Comparison of ENCODE assay signal across 8 mouse cellular contexts in the genomic region with DNA sequence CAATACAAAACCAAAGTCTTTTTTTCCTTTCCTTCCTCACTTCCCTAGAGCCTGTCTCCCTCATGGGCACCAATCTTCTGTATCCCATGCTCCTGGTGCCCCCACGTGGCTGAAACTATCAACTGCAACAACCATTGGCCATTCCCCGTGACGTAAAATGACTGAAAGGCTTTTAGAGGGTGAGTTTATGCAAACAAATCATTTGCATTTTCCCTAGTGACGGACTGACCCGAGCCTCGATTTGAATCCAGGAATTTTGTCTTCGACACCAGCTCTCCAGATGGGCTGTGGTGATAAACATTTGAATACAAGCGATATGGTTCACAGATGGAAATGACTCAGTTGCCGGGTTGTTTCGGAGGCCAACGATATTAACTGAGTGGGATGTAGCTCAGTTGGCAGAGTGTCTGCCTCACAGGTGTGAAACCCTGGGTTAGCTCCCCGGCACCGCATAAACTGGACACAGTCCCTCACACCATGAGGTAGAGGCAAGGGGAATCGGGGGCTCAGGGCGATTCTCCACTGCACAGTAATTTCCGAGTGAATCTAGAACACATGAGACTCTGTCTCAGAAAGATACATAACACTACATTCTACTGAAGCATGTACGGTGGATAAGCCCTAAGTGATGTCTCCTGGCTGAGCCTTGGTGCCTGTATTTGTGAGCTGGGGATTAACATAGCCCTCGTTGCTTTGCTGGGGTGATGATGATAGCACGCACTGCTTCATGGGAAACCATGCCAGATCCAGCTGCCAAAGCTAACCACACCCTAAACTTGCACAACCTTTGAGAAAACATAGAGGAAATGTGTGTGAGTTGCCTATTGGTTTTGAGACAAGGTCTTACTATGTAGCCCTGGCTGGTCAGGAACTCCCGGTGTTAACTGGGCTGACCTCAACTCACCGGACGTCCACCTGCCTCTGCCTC. TPM values are rescaled to one million over a fixed set of nuclear protein-coding genes. Genes with fewer than 3 reads are reported as not detected.
DNase-seq lines count a peak whose midpoint lies in the region; ATAC-seq and TF ChIP-seq lines count a peak whose summit lies in the region.

No protein-coding gene starts in this region.

- no peaks in the 10 kb centered on the region for H3K4me1 ChIP-seq in embryonic facial prominence, embryonic 12.5 days
- no peaks in the 10 kb centered on the region; the same call in 1 of the 2 replicates for H3K4me1 ChIP-seq in heart, adult 2 months (ENCODE audit: control insufficient read depth, insufficient read depth, low read length)
- H3K4me1 ChIP-seq in kidney, embryonic 14.5 days (ENCODE audit: control insufficient read depth, insufficient read depth, low read length) = no peaks in the 10 kb centered on the region
- H3K4me1 ChIP-seq in limb, embryonic 14.5 days (ENCODE audit: control insufficient read depth, insufficient read depth, low read length) = no peaks in the 10 kb centered on the region

- TF ChIP-seq CTCF in C2C12 (IDR thresholded peaks at IDR 0.05; ENCODE audit: control insufficient read depth, insufficient read depth, insufficient read length) = peak; percentile 10
- peak; percentile 88 for TF ChIP-seq CTCF in heart, adult 2 months (IDR thresholded peaks at IDR 0.05)

- peak; percentile 91 for TF ChIP-seq EP300 in heart, adult 2 months (IDR thresholded peaks at IDR 0.05; ENCODE audit: insufficient read depth, low read depth, low read length)

- H3K27ac ChIP-seq in embryonic facial prominence, embryonic 12.5 days = no peak overlapping the region
- H3K27ac ChIP-seq in heart, adult 2 months = peak overlapping the region; percentile 15; the same call in 1 of the 2 replicates
- no peak overlapping the region for H3K27ac ChIP-seq in kidney, embryonic 14.5 days (ENCODE audit: low read depth, low read length)
- no peak overlapping the region for H3K27ac ChIP-seq in limb, embryonic 14.5 days (replicated peaks; ENCODE audit: low read depth, low read length)

- no peak overlapping the region for H3ac ChIP-seq in C2C12 (ENCODE audit: control insufficient read depth, insufficient read length, low read depth)

- H3K36me3 ChIP-seq in C2C12 (ENCODE audit: control insufficient read depth, insufficient read depth) = no peaks in the 10 kb centered on the region
- H3K36me3 ChIP-seq in embryonic facial prominence, embryonic 12.5 days = no peaks in the 10 kb centered on the region
- no peaks in the 10 kb centered on the region for H3K36me3 ChIP-seq in heart, adult 2 months (ENCODE audit: control insufficient read depth, insufficient read depth, low read length)
- no peaks in the 10 kb centered on the region for H3K36me3 ChIP-seq in kidney, embryonic 14.5 days (ENCODE audit: control insufficient read depth, insufficient read depth, low read length)
- no peaks in the 10 kb centered on the region for H3K36me3 ChIP-seq in limb, embryonic 14.5 days (ENCODE audit: control insufficient read depth, insufficient read depth, low read length)

- H3K79me3 ChIP-seq in C2C12 (ENCODE audit: low read depth) = no peaks in the 10 kb centered on the region

- no peak overlapping the region for H3K9ac ChIP-seq in embryonic facial prominence, embryonic 12.5 days
- H3K9ac ChIP-seq in heart, adult 2 months (ENCODE audit: low read depth, low read length) = no peak overlapping the region
- no peak overlapping the region for H3K9ac ChIP-seq in kidney, embryonic 14.5 days (ENCODE audit: low read depth, low read length)
- H3K9ac ChIP-seq in limb, embryonic 14.5 days (ENCODE audit: low read depth, low read length, severe bottlenecking) = no peak overlapping the region

- no peaks in the 10 kb centered on the region for H3K9me3 ChIP-seq in embryonic facial prominence, embryonic 12.5 days
- H3K9me3 ChIP-seq in kidney, embryonic 14.5 days (ENCODE audit: control insufficient read depth, low read length) = no peaks in the 10 kb centered on the region
- H3K9me3 ChIP-seq in limb, embryonic 14.5 days (ENCODE audit: control insufficient read depth, low read length) = no peaks in the 10 kb centered on the region

- H3K4me3 ChIP-seq in C2C12 (ENCODE audit: insufficient read depth, poor library complexity, severe bottlenecking) = no peak overlapping the region
- H3K4me3 ChIP-seq in embryonic facial prominence, embryonic 12.5 days = no peak overlapping the region
- no peak overlapping the region for H3K4me3 ChIP-seq in heart, adult 2 months
- H3K4me3 ChIP-seq in kidney, embryonic 14.5 days (ENCODE audit: low read length) = no peak overlapping the region
- H3K4me3 ChIP-seq in limb, embryonic 14.5 days (replicated peaks; ENCODE audit: low read length) = no peak overlapping the region

- ATAC-seq in embryonic facial prominence, embryonic 12.5 days (ENCODE audit: insufficient number of reproducible peaks, insufficient read depth, low FRiP score, low TSS enrichment) = no peak
- 0 out of 2 replicates have a peak, but pooled peaks have one; percentile 44 for ATAC-seq in kidney, embryonic 14.5 days (ENCODE audit: low FRiP score, low TSS enrichment)
- ATAC-seq in limb, embryonic 14.5 days (ENCODE audit: low FRiP score, low read depth) = no peak
- peak; percentile 72; the same call in 1 of the 2 replicates for ATAC-seq in monocyte, adult 5-6 weeks (replicated peaks; ENCODE audit: insufficient number of reproducible peaks, low FRiP score, low TSS enrichment, poor library complexity, severe bottlenecking)

- TF ChIP-seq POLR2A in heart, adult 2 months (IDR thresholded peaks at IDR 0.05; ENCODE audit: insufficient read depth, low read depth, low read length) = no peak
- no peak for TF ChIP-seq POLR2A in limb, embryonic 14.5 days (IDR thresholded peaks at IDR 0.05; ENCODE audit: borderline replicate concordance, extremely low read depth, insufficient read depth, insufficient read length)

- no peaks in the 10 kb centered on the region for H3K79me2 ChIP-seq in C2C12 (ENCODE audit: control insufficient read depth, insufficient read depth)
- H3K79me2 ChIP-seq in heart, adult 2 months (replicated peaks; ENCODE audit: control insufficient read depth, insufficient read depth, low read length) = no peaks in the 10 kb centered on the region

- peak; percentile 56 to 71 for DNase-seq in adrenal gland, postnatal 4 days (ENCODE audit: low spot score in 2 of 2)
- DNase-seq in heart, adult 2 months = peak; percentile 82 to 89
- DNase-seq in limb, embryonic 14.5 days (ENCODE audit: low spot score) = peak; percentile 70
- DNase-seq in spleen, postnatal 36 days (ENCODE audit: low spot score in 2 of 2) = peak; percentile 27 to 49

- WGBS in embryonic facial prominence, embryonic 12.5 days = 40% methylated on average over 22 of the region's 22 CpGs
- 34% methylated on average over 22 of the region's 22 CpGs for WGBS in heart, adult 2 months
- WGBS in kidney, embryonic 14.5 days = 42% methylated on average over 22 of the region's 22 CpGs
- WGBS in limb, embryonic 14.5 days = 42% methylated on average over 22 of the region's 22 CpGs

- H3K27me3 ChIP-seq in C2C12 (ENCODE audit: control insufficient read depth, insufficient read depth, insufficient read length) = peaks cover 2% of the 10 kb centered on the region
- 0 out of 2 replicates have a peak, but pooled peaks cover 5% of the 10 kb centered on the region for H3K27me3 ChIP-seq in embryonic facial prominence, embryonic 12.5 days
- H3K27me3 ChIP-seq in heart, adult 2 months (ENCODE audit: control insufficient read depth, insufficient read depth, low read length) = no peaks in the 10 kb centered on the region
- H3K27me3 ChIP-seq in kidney, embryonic 14.5 days (ENCODE audit: control insufficient read depth, insufficient read depth, low read length) = no peaks in the 10 kb centered on the region
- no peaks in the 10 kb centered on the region for H3K27me3 ChIP-seq in limb, embryonic 14.5 days (ENCODE audit: control insufficient read depth, insufficient read depth, low read length)

- intact Hi-C loops in heart, adult 2 months (cut with DNase I) = loop anchor here (1.0 to 5.0 kb wide), 3 partner anchors 48 to 210 kb away; a partner anchor contains a TSS

- H3K4me2 ChIP-seq in embryonic facial prominence, embryonic 12.5 days (replicated peaks) = 0 out of 2 replicates have a peak overlapping the region, but pooled peaks have one; percentile 1
- no peak overlapping the region for H3K4me2 ChIP-seq in kidney, embryonic 14.5 days (replicated peaks; ENCODE audit: low read depth, low read length)
- 0 out of 2 replicates have a peak overlapping the region, but pooled peaks have one; percentile 13 for H3K4me2 ChIP-seq in limb, embryonic 14.5 days (replicated peaks; ENCODE audit: low read depth, low read length, severe bottlenecking)

RNA-seq across cellular contexts. Expression of a gene that starts 7.4 kb away (rescaled TPM):
- 26.5 TPM for polyA plus RNA-seq in C2C12 (2012; fragmentation: generic; extraction: Trizol)
- 10 to 100 TPM; 46.4 to 51.4 TPM for total RNA-seq in adrenal gland, postnatal 4 days (2021)
- 18.2 and 19.9 TPM in 2 replicates for polyA plus RNA-seq in embryonic facial prominence, embryonic 12.5 days (2016; fragmentation: Nextera tagmentation; extraction: Ambion mirVana)
- 10 to 100 TPM; 75.0 to 75.5 TPM for total RNA-seq in heart, adult 2 months (2021)
- 25.3 and 32.9 TPM in 2 replicates for polyA plus RNA-seq in heart, adult 2 months (2012; rRNA removed)
- polyA plus RNA-seq in kidney, embryonic 14.5 days (2014; fragmentation: Nextera tagmentation; extraction: Ambion mirVana) = 16.7 and 16.9 TPM in 2 replicates
- polyA plus RNA-seq in limb, embryonic 14.5 days (2012; rRNA removed) = 13.8 and 14.2 TPM in 2 replicates
- polyA plus RNA-seq in limb, embryonic 14.5 days (2014; fragmentation: Nextera tagmentation; extraction: Ambion mirVana) = 17.1 and 18.4 TPM in 2 replicates
- total RNA-seq in monocyte, adult 5-6 weeks (2017) = 10.8 to 12.0 TPM (median 11.9 TPM) in 3 replicates

RNA-seq across cellular contexts. Expression of a gene that starts 27.1 kb away (rescaled TPM):
- polyA plus RNA-seq in C2C12 (2012; fragmentation: generic; extraction: Trizol) = 0.48 TPM
- 10 to 100 TPM; 32.9 to 36.4 TPM for total RNA-seq in adrenal gland, postnatal 4 days (2021)
- polyA plus RNA-seq in embryonic facial prominence, embryonic 12.5 days (2016; fragmentation: Nextera tagmentation; extraction: Ambion mirVana) = 2.5 and 2.8 TPM in 2 replicates
- 10 to 100 TPM; 12.0 to 12.7 TPM for total RNA-seq in heart, adult 2 months (2021)
- 6.9 and 7.1 TPM in 2 replicates for polyA plus RNA-seq in heart, adult 2 months (2012; rRNA removed)
- polyA plus RNA-seq in kidney, embryonic 14.5 days (2014; fragmentation: Nextera tagmentation; extraction: Ambion mirVana) = 7.4 and 10.1 TPM in 2 replicates
- 7.8 and 9.0 TPM in 2 replicates for polyA plus RNA-seq in limb, embryonic 14.5 days (2012; rRNA removed)
- 2.1 and 2.9 TPM in 2 replicates for polyA plus RNA-seq in limb, embryonic 14.5 days (2014; fragmentation: Nextera tagmentation; extraction: Ambion mirVana)
- 10.8 to 19.2 TPM (median 11.3 TPM) in 3 replicates for total RNA-seq in monocyte, adult 5-6 weeks (2017)

RNA-seq across cellular contexts. Expression of a gene that starts 30.7 kb away (rescaled TPM):
- polyA plus RNA-seq in C2C12 (2012; fragmentation: generic; extraction: Trizol) = not detected
- total RNA-seq in adrenal gland, postnatal 4 days (2021) = 1 to 10 TPM; 2.2 to 3.2 TPM
- 0.40 and 0.52 TPM in 2 replicates for polyA plus RNA-seq in embryonic facial prominence, embryonic 12.5 days (2016; fragmentation: Nextera tagmentation; extraction: Ambion mirVana)
- not detected for total RNA-seq in heart, adult 2 months (2021)
- polyA plus RNA-seq in heart, adult 2 months (2012; rRNA removed) = not detected in 2 replicates
- not detected in 2 replicates for polyA plus RNA-seq in kidney, embryonic 14.5 days (2014; fragmentation: Nextera tagmentation; extraction: Ambion mirVana)
- polyA plus RNA-seq in limb, embryonic 14.5 days (2012; rRNA removed) = 0.03 TPM in 1 of 2 replicates, not detected in the other
- polyA plus RNA-seq in limb, embryonic 14.5 days (2014; fragmentation: Nextera tagmentation; extraction: Ambion mirVana) = 0.07 TPM in 1 of 2 replicates, not detected in the other
- total RNA-seq in monocyte, adult 5-6 weeks (2017) = not detected in 3 replicates

RNA-seq across cellular contexts. Expression of a gene that starts 59.2 kb away (rescaled TPM):
- polyA plus RNA-seq in C2C12 (2012; fragmentation: generic; extraction: Trizol) = 8.7 TPM
- 10 to 100 TPM; 15.7 to 22.9 TPM for total RNA-seq in adrenal gland, postnatal 4 days (2021)
- polyA plus RNA-seq in embryonic facial prominence, embryonic 12.5 days (2016; fragmentation: Nextera tagmentation; extraction: Ambion mirVana) = 5.7 and 6.2 TPM in 2 replicates
- 1 to 10 TPM; 1.4 TPM for total RNA-seq in heart, adult 2 months (2021)
- polyA plus RNA-seq in heart, adult 2 months (2012; rRNA removed) = 1.9 and 3.3 TPM in 2 replicates
- 21.7 TPM in 2 replicates for polyA plus RNA-seq in kidney, embryonic 14.5 days (2014; fragmentation: Nextera tagmentation; extraction: Ambion mirVana)
- 4.6 and 5.9 TPM in 2 replicates for polyA plus RNA-seq in limb, embryonic 14.5 days (2012; rRNA removed)
- polyA plus RNA-seq in limb, embryonic 14.5 days (2014; fragmentation: Nextera tagmentation; extraction: Ambion mirVana) = 6.8 and 7.7 TPM in 2 replicates
- total RNA-seq in monocyte, adult 5-6 weeks (2017) = not detected in 3 replicates

Comparison
In these comparisons a context has a peak if more than half of its experiments do, and no peak if none do; other contexts are left out.
1. ATAC-seq: peak in kidney, embryonic 14.5 days (single experiment) and monocyte, adult 5-6 weeks (single experiment); none in embryonic facial prominence, embryonic 12.5 days (single experiment) and limb, embryonic 14.5 days (single experiment).
2. Peak in every context shown above with its lines, with median percentiles within 50 percentile points of each other: DNase-seq.